Mouse (Mus musculus): ENCODE measurements at regions not wholly inside any gene's neighbourhood (a gene's known extent, or its start where the extent isn't known, plus 50 kb on each side); places are given as distances from the start of the nearest gene placed in this dataset.

DNA sequence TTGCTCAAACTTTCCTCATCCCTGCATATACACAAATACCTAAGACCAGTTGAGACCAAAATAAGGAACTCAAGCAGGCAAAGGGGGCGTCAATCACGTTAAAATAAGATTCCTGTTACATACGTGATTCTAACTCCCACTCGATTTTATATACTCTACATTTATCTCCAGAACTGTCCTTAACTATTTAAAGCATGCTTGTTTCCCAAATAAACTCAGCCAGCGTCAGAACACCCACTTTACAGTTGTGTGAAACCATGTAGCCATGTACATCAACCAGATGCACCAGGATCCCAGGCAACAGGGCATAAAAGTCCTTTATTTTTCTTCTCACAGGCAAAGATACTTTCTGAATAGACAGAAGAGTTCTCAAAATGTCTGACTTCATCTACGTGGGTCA lies 61.5 kb downstream of the Ccna1 start:
- no peak for DNase-seq (ENCODE audit: low spot score)

DNA sequence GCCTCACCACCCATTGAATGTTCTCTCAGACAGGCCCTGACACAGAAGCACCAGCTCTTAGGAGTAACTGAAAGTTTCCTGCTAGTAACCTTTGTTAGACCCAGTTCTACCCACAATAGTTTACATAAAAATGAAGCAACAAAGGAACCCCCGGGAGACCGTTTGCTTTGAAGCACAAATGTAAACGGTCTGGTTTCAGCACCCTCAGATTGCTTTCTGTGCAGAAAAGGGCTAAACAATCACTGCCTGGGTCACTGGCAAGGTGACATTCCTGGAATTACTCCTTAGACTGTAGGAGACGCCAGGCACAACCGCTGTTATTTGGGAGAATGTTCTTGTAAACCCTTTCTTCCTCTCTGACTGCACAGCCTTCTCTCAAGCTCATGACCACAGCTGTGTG lies 65.2 kb downstream of the Ccna1 start:
- DNase-seq (ENCODE audit: low spot score): peak; percentile 58

DNA sequence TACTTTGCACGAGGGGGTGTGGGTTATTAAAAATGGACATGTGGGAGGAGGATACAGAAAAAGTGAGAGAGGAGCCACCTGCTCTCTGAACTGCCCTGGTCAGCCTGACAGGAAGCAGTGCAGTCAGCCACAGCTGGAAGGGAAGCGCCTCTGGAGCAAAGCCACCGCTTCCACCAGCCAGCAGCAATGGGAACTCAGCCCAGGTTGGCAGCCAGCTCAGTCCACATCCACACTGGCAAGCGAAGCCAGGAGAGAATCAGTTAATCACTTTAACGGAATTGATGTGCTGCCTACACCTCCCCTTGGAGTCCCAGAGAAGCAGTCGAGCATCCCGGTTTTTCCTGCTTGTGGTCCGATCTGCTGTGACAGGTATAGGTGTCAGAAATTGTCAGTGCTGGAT lies 65.9 kb downstream of the Ccna1 start:
- peak; percentile 10 for DNase-seq (ENCODE audit: low spot score)

DNA sequence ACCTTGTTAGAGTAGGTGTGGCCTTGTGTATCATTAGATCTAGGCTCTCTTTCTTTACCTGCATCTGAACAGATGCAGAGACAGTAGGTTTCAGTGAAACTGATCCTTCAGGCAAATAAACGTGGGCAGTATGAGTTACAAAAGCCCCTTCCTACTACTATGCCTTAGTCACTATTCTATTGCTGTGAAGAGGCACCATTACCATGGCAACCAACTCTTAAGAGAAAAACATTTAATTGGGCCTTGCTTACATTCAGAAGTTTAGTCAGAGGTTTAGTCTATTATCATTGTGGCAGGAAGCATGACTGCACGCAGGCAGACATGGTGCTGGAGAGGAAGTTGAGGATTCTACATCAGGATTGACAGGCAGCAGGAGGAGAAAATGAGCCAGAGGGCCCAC lies 65.8 kb upstream of the Sertm1 start:
- no peak for DNase-seq (ENCODE audit: low spot score)

DNA sequence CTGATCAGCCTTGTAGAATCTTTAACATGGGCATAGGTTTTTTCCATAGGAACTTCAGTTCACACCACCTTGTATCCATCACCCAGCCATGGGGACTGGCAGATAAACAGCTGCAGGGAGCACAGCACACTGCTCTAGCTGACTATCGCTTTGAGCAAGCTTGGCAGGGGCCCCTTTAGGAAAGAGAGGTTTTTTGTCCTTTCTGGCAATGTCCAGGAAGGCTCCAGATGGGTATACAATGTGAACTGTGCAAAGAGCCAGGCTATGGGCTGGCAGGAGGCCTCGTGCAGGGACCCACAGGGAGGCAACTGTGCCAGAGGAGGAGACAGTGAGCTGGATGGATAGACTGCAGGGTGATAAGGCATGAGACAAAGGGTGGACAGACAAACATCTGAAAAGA lies 64.6 kb upstream of the Sertm1 start:
- DNase-seq (ENCODE audit: low spot score): no peak

DNA sequence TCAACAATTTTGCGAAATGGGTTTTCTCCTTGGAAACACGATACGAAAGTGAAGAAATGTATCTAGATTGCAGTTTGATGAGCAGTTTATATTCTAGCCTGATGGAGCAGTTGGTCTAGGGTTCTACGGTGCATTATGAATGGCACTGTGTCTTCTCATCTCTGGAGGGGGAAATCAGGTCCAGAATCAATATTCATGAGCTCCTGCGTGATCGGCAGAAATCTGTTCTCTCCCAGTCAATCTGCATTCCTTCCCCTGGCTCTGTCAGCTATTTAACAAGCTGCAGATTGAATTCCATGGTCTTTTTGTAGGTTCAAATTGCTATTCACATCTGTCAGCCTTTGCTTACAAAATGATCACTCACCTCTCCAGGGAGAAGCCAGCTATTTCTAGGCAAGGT lies 49.8 kb upstream of the Sertm1 start:
- DNase-seq (ENCODE audit: low spot score): no peak

All from embryo, embryonic 10 days (tissue).